Mouse (Mus musculus) stomach, postnatal 0 days (tissue): ENCODE results near the gene Runx2. TPM values are rescaled to one million over a fixed set of nuclear protein-coding genes. Genes with fewer than 3 reads are reported as not detected.

Experiments
- ATAC-seq: fragments of 200-750 bp; cut with Nextera tagmentation; 2 replicates; pipeline ENCODE4 v1.8.0; 2017; ENCODE audit not compliant: low FRiP score, low TSS enrichment
- DNase-seq: peaks from one replicate; pipeline ENCODE4 v3.0.0-alpha.2; 2016; ENCODE audit warnings: low spot score
- H3K27ac ChIP-seq: fragments of 300-500 bp; sonication (generic); replicated peaks from 2 replicates; pipeline ENCODE4 v1.5.1; 2014; ENCODE audit warnings: mild to moderate bottlenecking, control low read depth
- H3K27me3 ChIP-seq: fragments of 300-500 bp; sonication (generic); 2 replicates; pipeline ENCODE4 v1.6.1; 2014; ENCODE audit warnings: low read length; ENCODE audit not compliant: control insufficient read depth, insufficient read depth
- H3K36me3 ChIP-seq: fragments of 300-500 bp; sonication (generic); 2 replicates; pipeline ENCODE4 v1.6.1; 2014; ENCODE audit warnings: low read length, mixed read lengths; ENCODE audit not compliant: control insufficient read depth, insufficient read depth
- H3K4me1 ChIP-seq: fragments of 300-500 bp; sonication (generic); replicated peaks from 2 replicates; pipeline ENCODE4 v1.6.1; 2014; ENCODE audit warnings: antibody characterized with exemption; ENCODE audit not compliant: control insufficient read depth, insufficient read depth
- H3K4me2 ChIP-seq: fragments of 300-500 bp; sonication (generic); replicated peaks from 2 replicates; pipeline ENCODE4 v1.6.1; 2014; ENCODE audit warnings: low read depth, mild to moderate bottlenecking, control low read depth, moderate library complexity
- H3K4me3 ChIP-seq: fragments of 300-500 bp; sonication (generic); 2 replicates; pipeline ENCODE4 v1.5.1; 2014; ENCODE audit warnings: low read depth, low read length, control low read depth
- H3K9ac ChIP-seq: fragments of 300-500 bp; sonication (generic); 2 replicates; pipeline ENCODE4 v1.6.1; 2014; ENCODE audit warnings: mild to moderate bottlenecking, low read length, control low read depth, mixed read lengths
- H3K9me3 ChIP-seq: fragments of 300-500 bp; sonication (generic); 2 replicates; pipeline ENCODE4 v1.6.1; 2016; ENCODE audit warnings: low read length; ENCODE audit not compliant: control insufficient read depth
- CTCF ChIP-seq: IDR thresholded peaks from 2 replicates; pipeline ENCODE4 v1.5.1; 2016; ENCODE audit warnings: antibody characterized with exemption, low read depth, mild to moderate bottlenecking, moderate library complexity
- EP300 ChIP-seq: optimal IDR thresholded peaks from 2 replicates; pipeline ENCODE3; 2016; ENCODE audit warnings: antibody characterized with exemption
- WGBS: fragments of 180-500 bp; shearing (Covaris S2); extraction: QIAGEN DNeasy Blood & Tissue Kit; methylation state at CpG from one replicate; pipeline ENCODE4 v1.1.7; 2014; 5-methylcytosine and 5-hydroxymethylcytosine counted together
- polyA plus RNA-seq: library from polyadenylated mRNA; unstranded; fragments of >200 nt; fragmentation: Nextera tagmentation; extraction: Ambion mirVana; gene quantifications from 2 replicates; pipeline ENCODE4 v1.2.1, GENCODE M21; 2015

Runx2 gene
- polyA plus RNA-seq, 1 experiment from 2014 or later = 0.53 TPM

DNA sequence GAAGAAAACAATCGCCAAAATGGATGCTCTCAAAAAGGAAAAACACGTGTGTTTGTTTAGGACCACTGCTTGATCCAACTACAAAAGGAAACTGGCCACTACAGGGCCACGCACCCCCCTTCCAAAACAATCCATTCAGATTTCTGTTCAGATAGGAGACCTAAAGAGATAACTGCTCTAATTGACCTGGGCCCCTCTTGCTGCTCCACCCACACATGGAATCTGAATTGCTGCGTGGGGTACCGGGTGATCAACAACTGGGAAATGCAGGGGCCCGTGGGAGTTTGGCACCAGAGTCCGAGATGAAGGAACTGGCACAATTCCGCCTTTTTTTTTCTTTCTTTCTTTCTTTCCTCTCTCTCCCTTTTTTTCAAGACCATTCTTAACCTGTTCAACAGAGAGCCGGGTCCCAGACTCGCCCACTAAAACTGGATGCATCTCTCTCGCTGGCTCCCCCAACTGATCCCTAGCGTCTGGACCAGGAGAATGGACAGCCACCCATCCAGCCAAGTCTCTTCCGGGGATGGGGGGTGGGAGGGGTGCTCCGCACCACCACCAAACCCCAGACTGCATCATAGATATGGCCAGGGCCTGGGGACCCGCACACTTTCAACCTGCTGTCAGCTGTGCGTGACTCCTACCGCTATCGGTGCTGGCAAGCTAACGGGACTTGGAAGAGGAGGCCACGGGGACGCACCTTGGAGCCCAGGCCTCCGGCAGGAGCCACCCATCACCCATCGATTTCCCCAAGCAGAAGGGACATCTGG is 80.9 kb downstream of the Runx2 start:
- Histone ChIP-seq H3K9ac (no peak overlapping the region), H3K27ac (no peak overlapping the region)
- TF ChIP-seq CTCF = no peak

DNA sequence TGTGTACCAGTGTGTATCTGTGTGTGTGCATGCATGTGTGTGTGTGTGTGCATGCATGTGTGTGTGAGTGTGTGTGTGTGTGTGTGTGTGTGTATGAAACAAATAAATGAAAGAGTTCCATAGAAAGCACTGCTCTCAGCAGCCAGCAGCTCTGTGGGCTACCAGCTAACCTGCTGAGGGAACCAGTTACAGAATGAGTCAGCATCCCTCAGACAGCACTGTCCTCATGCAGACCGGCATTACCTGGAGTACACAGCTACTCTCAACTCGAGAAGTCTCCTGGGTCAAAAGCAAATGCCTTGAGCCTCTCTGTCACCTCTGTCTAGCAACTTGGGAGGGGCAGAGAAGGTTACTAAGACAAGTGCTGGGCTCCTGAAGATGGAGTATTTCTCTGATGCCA is 86.1 kb downstream of the Runx2 start:
- no peaks in the 10 kb centered on the region for H3K36me3 ChIP-seq
- H3K4me2 ChIP-seq = no peak overlapping the region
- no peaks in the 10 kb centered on the region for H3K4me1 ChIP-seq
- ATAC-seq (no peak), DNase-seq (no peak)
- no peak overlapping the region for H3K4me3 ChIP-seq
- H3K9me3 ChIP-seq = no peaks in the 10 kb centered on the region
- WGBS = 41% methylated on average over 2 of the region's 2 CpGs
- no peak for TF ChIP-seq CTCF
- no peak for TF ChIP-seq EP300
- no peak overlapping the region for H3K9ac ChIP-seq
- H3K27me3 ChIP-seq = 0 out of 2 replicates have a peak, but pooled peaks cover 1% of the 10 kb centered on the region
- no peak overlapping the region for H3K27ac ChIP-seq

More for the DNA sequence above, 80.9 kb downstream of the Runx2 start:
- no peak for DNase-seq
- no peak for ATAC-seq
- no peaks in the 10 kb centered on the region for H3K9me3 ChIP-seq
- H3K4me2 ChIP-seq = peak overlapping the region; percentile 90
- H3K36me3 ChIP-seq = no peaks in the 10 kb centered on the region
- peaks cover 3% of the 10 kb centered on the region; the same call in 1 of the 2 replicates for H3K27me3 ChIP-seq
- peak overlapping the region; percentile 69 for H3K4me3 ChIP-seq
- no peaks in the 10 kb centered on the region; the same call in 1 of the 2 replicates for H3K4me1 ChIP-seq
- 17% methylated on average over 23 of the region's 23 CpGs for WGBS

DNA sequence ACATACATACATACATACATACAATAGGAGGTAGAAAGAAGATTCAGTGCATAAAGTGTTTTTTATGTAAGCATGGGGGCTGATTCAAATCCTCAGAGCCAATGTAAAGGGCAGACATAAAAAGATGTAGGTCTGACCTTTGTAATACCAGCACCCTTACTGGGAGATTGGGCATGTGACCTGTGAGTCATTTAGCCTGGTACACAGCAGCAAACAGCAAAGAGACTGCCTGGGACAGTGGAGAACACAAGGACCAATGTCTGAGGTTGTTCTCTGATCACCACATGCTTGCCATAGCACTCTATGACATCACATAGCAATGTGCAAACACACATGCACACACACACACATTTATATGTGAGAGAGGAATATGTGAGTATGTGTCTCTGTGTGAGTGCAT is 86.9 kb downstream of the Runx2 start:
- DNase-seq (no peak), ATAC-seq (no peak)
- Histone ChIP-seq H3K4me3 (no peak overlapping the region), H3K4me2 (no peak overlapping the region), H3K4me1 (no peaks in the 10 kb centered on the region), H3K27ac (no peak overlapping the region), H3K9me3 (no peaks in the 10 kb centered on the region), H3K36me3 (no peaks in the 10 kb centered on the region), H3K9ac (no peak overlapping the region), H3K27me3 (no peaks in the 10 kb centered on the region)
- TF ChIP-seq CTCF (no peak), EP300 (no peak)

DNA sequence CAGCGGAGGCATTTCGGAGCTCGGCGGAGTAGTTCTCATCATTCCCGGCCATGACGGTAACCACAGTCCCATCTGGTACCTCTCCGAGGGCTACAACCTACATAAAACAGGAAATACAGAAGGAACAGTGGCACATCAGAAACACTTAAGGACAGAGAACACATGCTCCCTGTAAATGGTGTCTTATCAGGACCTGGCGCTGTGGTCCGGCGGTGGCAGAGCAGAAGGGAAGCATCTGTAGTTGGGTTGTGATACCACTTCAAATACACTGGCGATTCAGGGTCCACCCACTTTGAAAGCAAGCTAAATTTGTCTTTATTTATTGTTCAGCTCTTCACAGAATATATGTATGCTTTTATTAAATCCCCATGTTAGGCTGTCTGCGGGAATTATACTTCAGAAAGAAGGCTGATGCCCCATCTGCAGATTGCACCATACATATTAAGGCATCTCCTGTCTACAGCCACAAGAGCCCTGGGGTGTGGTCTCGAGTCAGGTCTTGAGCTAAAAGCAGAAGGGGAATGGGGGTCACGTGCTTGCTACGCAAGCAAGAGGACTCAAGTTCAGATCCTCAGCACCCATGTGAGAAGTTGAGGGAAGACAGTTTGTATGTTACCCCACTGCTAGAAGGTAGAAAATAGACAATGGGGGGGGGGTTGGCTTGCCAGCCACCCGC is 89.7 kb downstream of the Runx2 start:
- no peaks in the 10 kb centered on the region for H3K9me3 ChIP-seq
- no peak overlapping the region for H3K4me3 ChIP-seq
- ATAC-seq (no peak), DNase-seq (no peak)
- no peaks in the 10 kb centered on the region for H3K27me3 ChIP-seq
- no peaks in the 10 kb centered on the region for H3K4me1 ChIP-seq
- no peak for TF ChIP-seq EP300
- TF ChIP-seq CTCF = no peak
- 89% methylated on average over 16 of the region's 16 CpGs for WGBS
- no peaks in the 10 kb centered on the region for H3K36me3 ChIP-seq
- H3K4me2 ChIP-seq = no peak overlapping the region
- H3K9ac ChIP-seq = no peak overlapping the region
- no peak overlapping the region for H3K27ac ChIP-seq

DNA sequence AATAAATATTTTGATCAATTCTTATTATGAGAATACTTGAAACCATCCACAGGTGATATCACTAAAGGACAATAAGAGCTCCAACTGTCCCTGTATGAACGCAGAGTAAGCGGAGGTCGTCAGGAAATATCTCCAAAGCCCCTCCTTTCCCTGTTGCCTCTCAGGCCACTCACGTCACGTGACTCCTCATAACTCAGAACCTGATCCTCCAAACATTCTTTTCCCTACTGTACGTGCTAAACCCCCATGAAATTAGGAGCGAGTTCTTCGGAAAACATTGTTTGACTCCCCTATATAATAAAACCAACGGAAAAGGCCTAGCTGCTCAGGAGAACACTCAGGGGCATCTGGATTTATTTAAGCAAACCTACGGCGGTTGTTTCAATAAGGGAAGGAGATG is 90.3 kb downstream of the Runx2 start:
- no peaks in the 10 kb centered on the region for H3K9me3 ChIP-seq
- H3K4me1 ChIP-seq = no peaks in the 10 kb centered on the region
- H3K27me3 ChIP-seq = no peaks in the 10 kb centered on the region
- no peak for ATAC-seq
- no peak overlapping the region for H3K4me2 ChIP-seq
- H3K36me3 ChIP-seq = no peaks in the 10 kb centered on the region
- no peak overlapping the region for H3K27ac ChIP-seq
- H3K9ac ChIP-seq = no peak overlapping the region
- no peak for DNase-seq
- TF ChIP-seq EP300 (no peak), CTCF (no peak)
- H3K4me3 ChIP-seq = no peak overlapping the region
- 84% methylated on average over 11 of the region's 11 CpGs for WGBS

DNA sequence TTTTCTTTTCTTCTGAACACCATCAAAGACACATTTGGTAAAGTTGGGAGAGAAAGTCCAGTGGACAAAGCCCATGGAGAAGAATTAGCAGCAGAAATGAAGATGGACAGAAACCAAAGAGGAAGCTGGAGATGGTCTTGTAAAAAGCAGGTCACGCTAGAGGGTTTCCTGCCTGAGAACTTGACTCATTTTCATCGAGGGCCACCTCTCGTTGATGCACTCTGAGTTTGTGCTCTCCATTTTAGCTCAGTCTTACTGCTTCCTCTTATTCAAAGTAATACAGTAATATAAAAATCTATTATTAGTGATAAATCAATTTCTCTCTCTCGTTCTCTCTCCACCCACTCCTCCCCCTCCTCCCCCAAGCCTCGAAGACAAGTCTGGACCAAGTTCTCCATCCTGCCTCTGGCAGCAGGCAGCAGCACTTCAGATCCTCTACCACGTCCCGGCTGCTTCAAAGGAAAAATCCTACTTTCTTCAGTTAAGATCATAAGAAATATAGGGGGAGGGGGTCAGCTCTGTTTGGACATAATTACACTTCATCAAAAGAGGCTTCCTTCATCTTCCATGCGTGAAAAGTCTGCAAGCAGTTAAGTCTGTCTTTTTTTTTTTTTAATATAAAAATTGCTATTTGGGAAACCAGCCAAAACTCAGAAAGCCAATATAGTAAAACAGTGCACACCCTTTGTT is 92.3 kb downstream of the Runx2 start:
- Histone ChIP-seq H3K9ac (no peak overlapping the region), H3K4me1 (no peaks in the 10 kb centered on the region), H3K9me3 (no peaks in the 10 kb centered on the region), H3K36me3 (no peaks in the 10 kb centered on the region), H3K4me2 (no peak overlapping the region), H3K4me3 (no peak overlapping the region), H3K27me3 (no peaks in the 10 kb centered on the region), H3K27ac (no peak overlapping the region)
- TF ChIP-seq EP300 (no peak), CTCF (no peak)
- ATAC-seq (no peak), DNase-seq (no peak)
- 27% methylated on average over 8 of the region's 8 CpGs for WGBS
